In genomic region chr6:55203931-55204330, GRCm38 (mm10) we compare ENCODE assay signal across 9 mouse cellular contexts. TPM values are rescaled to one million over a fixed set of nuclear protein-coding genes. Genes with fewer than 3 reads are reported as not detected.
DNase-seq lines count a peak whose midpoint lies in the region; ATAC-seq and TF ChIP-seq lines count a peak whose summit lies in the region.
"Had no signal": no experiment of that assay in that cellular context is flagged by ENCODE, and none has a peak within 500 bp of the region (broad histone marks: within the 10 kb centered on the region; RNA-seq: fewer than 3 reads in every experiment).

No protein-coding gene starts in this region.

- H3K4me1 ChIP-seq in heart, embryonic 10.5 days = peaks cover 16% of the 10 kb centered on the region
- peaks cover 6% of the 10 kb centered on the region for H3K4me1 ChIP-seq in bone marrow macrophage, adult 2 months (ENCODE audit: control insufficient read depth, insufficient read depth, low read length)
- H3K4me1 ChIP-seq in hindbrain, embryonic 11.5 days (replicated peaks; ENCODE audit: control insufficient read depth, insufficient read depth, low read length) = no peaks in the 10 kb centered on the region; the same call in 1 of the 2 replicates
- H3K4me1 ChIP-seq in midbrain, embryonic 10.5 days = peaks cover 35% of the 10 kb centered on the region

- TF ChIP-seq POLR2A in bone marrow macrophage, adult 2 months (IDR thresholded peaks at IDR 0.05; ENCODE audit: borderline replicate concordance, low read depth, low read length) = no peak

- H3K4me2 ChIP-seq in hindbrain, embryonic 11.5 days (replicated peaks; ENCODE audit: low read depth, low read length) = peak overlapping the region; percentile 56

- no peaks in the 10 kb centered on the region for H3K9me3 ChIP-seq in heart, embryonic 10.5 days
- H3K9me3 ChIP-seq in hindbrain, embryonic 11.5 days (ENCODE audit: control insufficient read depth, low read length) = no peaks in the 10 kb centered on the region
- no peaks in the 10 kb centered on the region for H3K9me3 ChIP-seq in midbrain, embryonic 10.5 days (replicated peaks)

- H3K27me3 ChIP-seq in heart, embryonic 10.5 days (ENCODE audit: insufficient read depth, poor library complexity, severe bottlenecking) = no peaks in the 10 kb centered on the region
- no peaks in the 10 kb centered on the region for H3K27me3 ChIP-seq in hindbrain, embryonic 11.5 days (ENCODE audit: control insufficient read depth, insufficient read depth, low read length)
- no peaks in the 10 kb centered on the region for H3K27me3 ChIP-seq in midbrain, embryonic 10.5 days (ENCODE audit: low read depth, poor library complexity, severe bottlenecking)

- peak overlapping the region; percentile 84 for H3K27ac ChIP-seq in heart, embryonic 10.5 days
- H3K27ac ChIP-seq in bone marrow macrophage, adult 2 months (ENCODE audit: insufficient read depth, low read depth, low read length) = no peak overlapping the region
- H3K27ac ChIP-seq in hindbrain, embryonic 11.5 days (ENCODE audit: low read depth, low read length) = peak overlapping the region; percentile 59
- H3K27ac ChIP-seq in midbrain, embryonic 10.5 days (replicated peaks) = peak overlapping the region; percentile 94

- DNase-seq in heart, embryonic 10.5 days (ENCODE audit: low spot score) = no peak
- no peak for DNase-seq in heart, postnatal 4 days
- no peak for DNase-seq in hindbrain, embryonic 11.5 days (ENCODE audit: low spot score)
- no peak for DNase-seq in midbrain, embryonic 10.5 days (ENCODE audit: low spot score)
- DNase-seq in spleen, adult 18-20 months = no peak
- DNase-seq in thymus, postnatal 4 days = no peak
- DNase-seq in layer of hippocampus, adult 11-12 months (ENCODE audit: low spot score) = no peak

- peak overlapping the region; percentile 56 for H3K9ac ChIP-seq in hindbrain, embryonic 11.5 days (ENCODE audit: low read depth, low read length)

- peak overlapping the region; percentile 64 for H3K4me3 ChIP-seq in heart, embryonic 10.5 days
- peak overlapping the region; percentile 91 for H3K4me3 ChIP-seq in bone marrow macrophage, adult 2 months (ENCODE audit: insufficient read depth, low read length)
- peak overlapping the region; percentile 42 for H3K4me3 ChIP-seq in hindbrain, embryonic 11.5 days (ENCODE audit: low read depth, low read length)
- H3K4me3 ChIP-seq in midbrain, embryonic 10.5 days = peak overlapping the region; percentile 55

- no peaks in the 10 kb centered on the region for H3K36me3 ChIP-seq in heart, embryonic 10.5 days
- no peaks in the 10 kb centered on the region for H3K36me3 ChIP-seq in hindbrain, embryonic 11.5 days (ENCODE audit: control insufficient read depth, insufficient read depth, low read length)
- no peaks in the 10 kb centered on the region; the same call in 1 of the 2 replicates for H3K36me3 ChIP-seq in midbrain, embryonic 10.5 days

- 87% methylated on average over 3 of the region's 3 CpGs for WGBS in heart, embryonic 10.5 days
- WGBS in hindbrain, embryonic 11.5 days = 77% methylated on average over 3 of the region's 3 CpGs
- WGBS in midbrain, embryonic 10.5 days = 80% methylated on average over 3 of the region's 3 CpGs

- peak; percentile 55 for ATAC-seq in hindbrain, embryonic 11.5 days (ENCODE audit: low FRiP score)

- TF ChIP-seq CTCF in bone marrow macrophage, adult 2 months (IDR thresholded peaks at IDR 0.05; ENCODE audit: low read depth, low read length) = no peak

RNA-seq across cellular contexts. Expression of gene Mindy4, which starts 0.7 kb away (rescaled TPM):
- polyA plus RNA-seq in heart, embryonic 10.5 days (2016; fragmentation: Nextera tagmentation; extraction: Ambion mirVana) = 7.7 and 9.7 TPM in 2 replicates
- 1 to 10 TPM; 4.0 to 4.6 TPM for total RNA-seq in heart, postnatal 4 days (2021)
- 1.6 and 3.2 TPM in 2 replicates for polyA plus RNA-seq in bone marrow macrophage, adult 2 months (2012; ENCODE audit: insufficient read depth, insufficient read length, missing spikeins)
- 11.9 and 12.6 TPM in 2 replicates for polyA plus RNA-seq in hindbrain, embryonic 11.5 days (2014; fragmentation: Nextera tagmentation; extraction: Ambion mirVana)
- 23.3 and 27.1 TPM in 2 replicates for polyA plus RNA-seq in midbrain, embryonic 10.5 days (2016; fragmentation: Nextera tagmentation; extraction: Ambion mirVana)

RNA-seq across cellular contexts. Expression of gene Inmt, which starts 29.1 kb away (rescaled TPM):
- polyA plus RNA-seq in heart, embryonic 10.5 days (2016; fragmentation: Nextera tagmentation; extraction: Ambion mirVana) = 0.20 TPM in 1 of 2 replicates, not detected in the other
- not detected for total RNA-seq in heart, postnatal 4 days (2021)
- not detected in 2 replicates for polyA plus RNA-seq in bone marrow macrophage, adult 2 months (2012; ENCODE audit: insufficient read depth, insufficient read length, missing spikeins)
- polyA plus RNA-seq in hindbrain, embryonic 11.5 days (2014; fragmentation: Nextera tagmentation; extraction: Ambion mirVana) = 0.28 TPM in 1 of 2 replicates, not detected in the other
- polyA plus RNA-seq in midbrain, embryonic 10.5 days (2016; fragmentation: Nextera tagmentation; extraction: Ambion mirVana) = 0.62 and 2.0 TPM in 2 replicates
- total RNA-seq: megakaryocyte, adult 5-6 weeks had no signal
